Mouse (Mus musculus): ENCODE data around the gene A730071L15Rik. TPM values are rescaled to one million over a fixed set of nuclear protein-coding genes. Genes with fewer than 3 reads are reported as not detected.

The A730071L15Rik gene
- polyA plus RNA-seq, 1 experiment = not detected

DNA sequence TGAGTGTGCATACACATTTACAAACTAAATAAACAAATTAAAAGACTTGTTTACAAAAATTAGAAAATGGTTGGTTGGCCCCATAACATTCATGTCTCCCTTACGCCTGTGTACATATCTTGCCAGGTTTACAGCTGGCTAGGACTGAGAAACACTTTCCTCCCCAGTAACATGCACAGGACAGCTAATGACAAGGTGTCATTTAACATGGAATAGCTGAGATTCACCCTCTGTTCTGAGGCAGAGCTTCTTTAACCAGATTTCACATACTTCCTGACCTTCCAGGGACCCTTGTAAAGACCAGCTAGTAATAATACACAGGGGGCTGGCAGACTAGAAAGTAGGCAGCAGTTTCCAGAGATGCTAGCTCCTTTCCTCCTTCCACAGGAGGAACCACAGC is 8.3 kb downstream of the A730071L15Rik start:
- peaks cover 39% of the 10 kb centered on the region for H3K9me3 ChIP-seq
- TF ChIP-seq GATA1 (IDR thresholded peaks at IDR 0.05; ENCODE audit: borderline replicate concordance, low read length) = no peak
- TF ChIP-seq FLI1 (IDR thresholded peaks at IDR 0.05; ENCODE audit: low read length) = no peak
- H3K27me3 ChIP-seq (replicated peaks) = peaks cover 12% of the 10 kb centered on the region
- H3K36me3 ChIP-seq (replicated peaks; ENCODE audit: low read length) = no peaks in the 10 kb centered on the region
- H3K4me3 ChIP-seq (replicated peaks) = no peak overlapping the region
- peaks cover 6% of the 10 kb centered on the region for H3K4me1 ChIP-seq

DNA sequence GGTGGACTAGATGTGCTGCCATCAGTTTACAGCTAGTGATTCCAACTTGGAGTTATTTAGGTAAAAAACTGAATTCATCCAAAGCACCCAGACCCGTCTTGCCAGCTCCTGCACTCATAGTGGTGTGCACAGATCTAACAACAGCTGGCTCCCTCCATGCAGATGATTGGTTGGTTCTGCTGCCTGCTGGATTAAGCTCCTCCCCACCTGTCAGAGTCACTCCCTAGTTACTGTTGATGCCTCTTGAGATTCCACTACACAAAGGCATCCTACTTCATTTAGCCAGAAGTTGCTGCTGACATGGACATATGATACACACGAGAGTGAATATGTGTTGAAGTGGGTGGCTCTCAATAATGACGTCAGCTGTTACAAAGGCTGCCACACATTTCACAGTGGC is 17.0 kb downstream of the A730071L15Rik start:
- H3K27me3 ChIP-seq (replicated peaks) = peaks cover 33% of the 10 kb centered on the region
- no peaks in the 10 kb centered on the region for H3K36me3 ChIP-seq (replicated peaks; ENCODE audit: low read length)
- no peaks in the 10 kb centered on the region for H3K9me3 ChIP-seq
- TF ChIP-seq FLI1 (IDR thresholded peaks at IDR 0.05; ENCODE audit: low read length) = no peak
- TF ChIP-seq GATA1 (IDR thresholded peaks at IDR 0.05; ENCODE audit: borderline replicate concordance, low read length) = no peak
- 0 out of 2 replicates have a peak, but pooled peaks cover 3% of the 10 kb centered on the region for H3K4me1 ChIP-seq
- H3K4me3 ChIP-seq (replicated peaks) = no peak overlapping the region

GRCm38 (mm10) chr11:6218189-6218896 is 18.5 kb downstream of the A730071L15Rik start:
- no peaks in the 10 kb centered on the region for H3K36me3 ChIP-seq (replicated peaks; ENCODE audit: low read length)
- no peak overlapping the region for H3K4me3 ChIP-seq (replicated peaks)
- no peaks in the 10 kb centered on the region for H3K9me3 ChIP-seq
- TF ChIP-seq GATA1 (IDR thresholded peaks at IDR 0.05; ENCODE audit: borderline replicate concordance, low read length) (no peak), FLI1 (IDR thresholded peaks at IDR 0.05; ENCODE audit: low read length) (no peak)
- H3K4me1 ChIP-seq = 0 out of 2 replicates have a peak, but pooled peaks cover 3% of the 10 kb centered on the region
- peaks cover 37% of the 10 kb centered on the region for H3K27me3 ChIP-seq (replicated peaks)

- peaks cover 40% of the 10 kb centered on the region for H3K27me3 ChIP-seq (replicated peaks)
- no peaks in the 10 kb centered on the region for H3K9me3 ChIP-seq
- H3K36me3 ChIP-seq (replicated peaks; ENCODE audit: low read length) = no peaks in the 10 kb centered on the region
- peaks cover 3% of the 10 kb centered on the region; the same call in 1 of the 2 replicates for H3K4me1 ChIP-seq
- no peak for TF ChIP-seq GATA1 (IDR thresholded peaks at IDR 0.05; ENCODE audit: borderline replicate concordance, low read length)
- no peak for TF ChIP-seq FLI1 (IDR thresholded peaks at IDR 0.05; ENCODE audit: low read length)
- no peak overlapping the region for H3K4me3 ChIP-seq (replicated peaks)
Measured at GRCm38 (mm10) chr11:6219967-6220366, 20.1 kb downstream of the A730071L15Rik start.

GRCm38 (mm10) chr11:6222187-6222586 is 22.4 kb downstream of the A730071L15Rik start:
- Histone ChIP-seq H3K4me3 (replicated peaks) (no peak overlapping the region), H3K4me1 (peaks cover 8% of the 10 kb centered on the region), H3K9me3 (no peaks in the 10 kb centered on the region), H3K27me3 (replicated peaks) (peaks cover 55% of the 10 kb centered on the region), H3K36me3 (replicated peaks; ENCODE audit: low read length) (no peaks in the 10 kb centered on the region)
- no peak for TF ChIP-seq FLI1 (IDR thresholded peaks at IDR 0.05; ENCODE audit: low read length)
- no peak for TF ChIP-seq GATA1 (IDR thresholded peaks at IDR 0.05; ENCODE audit: borderline replicate concordance, low read length)

DNA sequence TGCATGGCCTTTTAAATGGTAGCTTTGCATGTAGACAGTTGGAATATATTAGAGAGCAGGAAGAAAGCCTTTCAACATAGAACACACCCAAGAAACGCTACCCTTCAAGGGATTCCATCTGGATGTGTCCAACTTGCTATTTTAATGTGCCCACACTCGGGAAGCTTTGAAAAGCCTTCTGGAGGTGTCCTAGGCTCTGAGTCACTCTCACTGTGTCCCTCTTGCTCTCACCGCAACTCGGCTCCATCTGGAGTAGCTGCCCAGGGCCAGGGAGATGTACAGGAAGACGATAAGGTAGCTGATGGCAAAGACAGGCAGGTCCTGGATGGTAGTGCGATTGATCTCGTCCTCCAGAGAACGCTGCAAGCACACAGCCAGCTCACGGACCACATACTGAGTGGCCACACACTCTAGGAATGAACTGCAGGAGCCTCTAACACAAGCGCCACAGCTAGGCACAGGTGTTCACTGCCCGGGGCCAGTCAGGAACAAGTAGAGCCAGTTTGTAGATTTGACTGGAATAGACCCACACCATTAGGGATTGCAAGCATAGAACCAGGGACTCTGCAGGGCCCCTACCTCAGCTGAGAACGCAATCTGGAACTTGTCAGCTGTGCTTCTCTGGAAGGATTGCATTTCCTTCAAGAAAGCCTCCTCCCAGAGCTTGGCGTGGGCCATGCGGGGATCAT is 24.9 kb downstream of the A730071L15Rik start:
- Histone ChIP-seq H3K4me1 (peaks cover 5% of the 10 kb centered on the region), H3K36me3 (replicated peaks; ENCODE audit: low read length) (no peaks in the 10 kb centered on the region), H3K9me3 (no peaks in the 10 kb centered on the region), H3K4me3 (replicated peaks) (no peak overlapping the region), H3K27me3 (replicated peaks) (peaks cover 55% of the 10 kb centered on the region)
- TF ChIP-seq FLI1 (IDR thresholded peaks at IDR 0.05; ENCODE audit: low read length) = no peak
- TF ChIP-seq GATA1 (IDR thresholded peaks at IDR 0.05; ENCODE audit: borderline replicate concordance, low read length) = no peak

DNA sequence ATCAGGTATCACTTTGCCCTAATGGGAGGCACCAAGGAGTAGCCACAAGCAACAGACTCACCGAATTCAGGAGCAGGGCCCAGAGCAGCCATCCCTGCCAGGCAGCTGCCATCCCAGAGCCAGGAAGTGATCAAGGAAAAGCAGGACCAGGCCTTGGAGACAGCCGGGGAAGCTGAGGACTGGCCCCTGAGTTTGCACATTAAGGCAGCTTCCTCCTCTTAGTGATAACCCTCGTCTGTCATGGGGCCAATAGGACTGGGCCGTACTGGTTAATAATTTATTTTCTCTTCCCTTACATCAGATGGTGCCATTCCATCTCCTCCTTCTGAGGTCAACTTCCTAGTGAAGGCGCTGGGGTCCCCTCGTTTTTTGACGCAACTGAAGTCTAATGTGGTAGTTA is 30.2 kb downstream of the A730071L15Rik start, which contains the start of gene Npc1l1:
TSS of gene Npc1l1 (minus strand) at position 132 of the 400 bp plus-strand sequence.
- no peak for TF ChIP-seq GATA1 (IDR thresholded peaks at IDR 0.05; ENCODE audit: borderline replicate concordance, low read length)
- TF ChIP-seq FLI1 (IDR thresholded peaks at IDR 0.05; ENCODE audit: low read length) = no peak
- H3K27me3 ChIP-seq (replicated peaks) = peaks cover 37% of the 10 kb centered on the region
- no peak within 1 kb of the TSS for H3K4me3 ChIP-seq (replicated peaks)
- H3K9me3 ChIP-seq = peaks cover 12% of the 10 kb centered on the region
- no peaks in the 10 kb centered on the region for H3K36me3 ChIP-seq (replicated peaks; ENCODE audit: low read length)
- H3K4me1 ChIP-seq = peaks cover 5% of the 10 kb centered on the region

DNA sequence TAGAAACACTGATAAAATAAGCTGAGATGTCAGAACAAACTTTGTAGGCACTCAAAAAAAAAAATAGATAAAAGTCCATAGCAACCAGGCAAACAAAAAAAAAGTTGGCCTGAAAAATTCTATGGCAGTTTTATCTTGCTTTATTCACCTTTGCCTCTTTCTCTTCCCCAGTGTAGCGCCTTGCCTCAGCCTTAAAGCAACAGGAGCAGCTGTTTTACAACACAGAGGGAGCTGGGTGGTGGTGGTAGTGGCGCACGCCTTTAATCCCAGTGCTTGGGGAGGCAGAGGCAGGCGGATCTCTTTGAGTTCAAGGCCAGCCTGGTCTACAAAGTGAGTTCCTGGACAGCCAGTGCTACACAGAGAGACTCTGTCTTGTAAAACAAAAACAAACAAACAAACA is 33.2 kb downstream of the A730071L15Rik start:
- peaks cover 31% of the 10 kb centered on the region for H3K9me3 ChIP-seq
- H3K27me3 ChIP-seq (replicated peaks) = peaks cover 12% of the 10 kb centered on the region
- H3K4me1 ChIP-seq = no peaks in the 10 kb centered on the region; the same call in 1 of the 2 replicates
- TF ChIP-seq GATA1 (IDR thresholded peaks at IDR 0.05; ENCODE audit: borderline replicate concordance, low read length) = no peak
- no peak for TF ChIP-seq FLI1 (IDR thresholded peaks at IDR 0.05; ENCODE audit: low read length)
- H3K36me3 ChIP-seq (replicated peaks; ENCODE audit: low read length) = no peaks in the 10 kb centered on the region
- H3K4me3 ChIP-seq (replicated peaks) = no peak overlapping the region

GRCm38 (mm10) chr11:6244707-6245106 is 44.9 kb downstream of the A730071L15Rik start:
- Histone ChIP-seq H3K9me3 (peaks cover 19% of the 10 kb centered on the region), H3K4me3 (replicated peaks) (no peak overlapping the region), H3K27me3 (replicated peaks) (no peaks in the 10 kb centered on the region), H3K36me3 (replicated peaks; ENCODE audit: low read length) (no peaks in the 10 kb centered on the region), H3K4me1 (no peaks in the 10 kb centered on the region)
- TF ChIP-seq FLI1 (IDR thresholded peaks at IDR 0.05; ENCODE audit: low read length) = no peak
- TF ChIP-seq GATA1 (IDR thresholded peaks at IDR 0.05; ENCODE audit: borderline replicate concordance, low read length) = no peak

Other genes with a start within 250 kb of the A730071L15Rik start
- 1.7 TPM in 1 of 2 replicates, not detected in the other for gene Gck, start 249.9 kb upstream of the A730071L15Rik start, polyA plus RNA-seq (2012; ENCODE audit: insufficient read depth, low replicate concordance)
- 3.9 and 8.8 TPM in 2 replicates for gene Ykt6, start 244.3 kb upstream of the A730071L15Rik start, polyA plus RNA-seq (2012; ENCODE audit: insufficient read depth, low replicate concordance)
- gene Camk2b, start 133.7 kb upstream of the A730071L15Rik start, polyA plus RNA-seq (2012; ENCODE audit: insufficient read depth, low replicate concordance) = 0.11 TPM in 1 of 2 replicates, not detected in the other
- 7.9 and 9.9 TPM in 2 replicates for gene Nudcd3, start 386 bp downstream of the A730071L15Rik start, polyA plus RNA-seq (2012; ENCODE audit: insufficient read depth, low replicate concordance)
- gene Npc1l1, start 30.1 kb downstream of the A730071L15Rik start, polyA plus RNA-seq (2012; ENCODE audit: insufficient read depth, low replicate concordance) = not detected in 2 replicates
- gene Ddx56, start 67.7 kb downstream of the A730071L15Rik start, polyA plus RNA-seq (2012; ENCODE audit: insufficient read depth, low replicate concordance) = 6.2 and 7.6 TPM in 2 replicates
- gene Tmed4, start 74.8 kb downstream of the A730071L15Rik start, polyA plus RNA-seq (2012; ENCODE audit: insufficient read depth, low replicate concordance) = 2.5 and 33.8 TPM in 2 replicates
- gene Ogdh, start 91.6 kb downstream of the A730071L15Rik start, polyA plus RNA-seq (2012; ENCODE audit: insufficient read depth, low replicate concordance) = 19.3 and 34.8 TPM in 2 replicates
- 225 and 608 TPM in 2 replicates for gene Zmiz2, start 189.0 kb downstream of the A730071L15Rik start, polyA plus RNA-seq (2012; ENCODE audit: insufficient read depth, low replicate concordance)
- 18.2 and 172 TPM in 2 replicates for gene Ppia, start 215.4 kb downstream of the A730071L15Rik start, polyA plus RNA-seq (2012; ENCODE audit: insufficient read depth, low replicate concordance)
- gene H2afv, start 244.4 kb downstream of the A730071L15Rik start, polyA plus RNA-seq (2012; ENCODE audit: insufficient read depth, low replicate concordance) = 23.2 and 32.7 TPM in 2 replicates